Mouse (Mus musculus) layer of hippocampus, adult 9-10 months (tissue): ENCODE measurements around the gene 1700025C18Rik.
A peak's percentile ranks its signal among the peaks of the same experiment; 100 is the strongest.

ENCODE experiments used
- DNase-seq: peaks from one replicate; pipeline ENCODE4 v3.0.0; 2022; ENCODE audit warnings: low spot score

1700025C18Rik gene

DNA sequence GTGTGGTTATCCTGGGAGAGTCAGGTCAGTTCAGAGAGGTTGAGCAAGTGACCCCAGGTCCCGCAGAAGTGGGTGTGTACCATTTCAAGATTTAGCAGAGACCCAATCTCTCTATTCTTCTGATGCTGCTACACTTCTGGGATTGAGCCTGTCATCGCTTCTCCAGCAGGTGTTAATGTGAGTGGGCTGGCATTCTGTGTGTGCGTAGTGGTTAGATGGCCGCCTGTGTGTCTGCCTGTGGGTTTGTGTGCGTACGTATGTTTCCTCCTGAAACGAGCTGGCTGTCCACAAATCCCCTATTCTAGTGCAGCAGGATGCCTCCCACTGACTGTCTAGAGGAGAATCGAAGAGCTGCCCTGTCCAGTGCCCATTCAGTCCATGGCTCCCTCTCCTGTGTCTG is 12.5 kb downstream of the 1700025C18Rik start:
- no peak for DNase-seq

DNA sequence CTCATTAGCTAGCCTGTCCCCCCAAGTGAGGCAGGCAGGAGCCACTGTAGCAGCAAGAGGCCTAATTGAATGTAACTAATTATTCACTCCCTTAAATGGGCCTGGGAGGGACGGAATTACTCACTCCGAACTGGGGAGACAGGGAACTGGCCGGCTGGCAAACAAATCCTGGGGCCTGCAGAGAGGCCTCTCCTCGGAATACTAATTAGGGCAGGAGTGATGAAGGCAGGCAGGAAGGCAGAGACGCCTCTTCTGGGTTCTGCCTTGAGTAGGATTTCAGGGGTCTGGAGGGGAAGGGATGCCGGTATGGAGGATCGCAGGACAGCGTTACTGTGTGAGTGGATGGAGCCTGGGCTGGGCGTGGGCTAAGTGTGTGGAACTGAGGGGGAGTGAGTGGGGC is 13.5 kb downstream of the 1700025C18Rik start:
- DNase-seq = no peak

DNA sequence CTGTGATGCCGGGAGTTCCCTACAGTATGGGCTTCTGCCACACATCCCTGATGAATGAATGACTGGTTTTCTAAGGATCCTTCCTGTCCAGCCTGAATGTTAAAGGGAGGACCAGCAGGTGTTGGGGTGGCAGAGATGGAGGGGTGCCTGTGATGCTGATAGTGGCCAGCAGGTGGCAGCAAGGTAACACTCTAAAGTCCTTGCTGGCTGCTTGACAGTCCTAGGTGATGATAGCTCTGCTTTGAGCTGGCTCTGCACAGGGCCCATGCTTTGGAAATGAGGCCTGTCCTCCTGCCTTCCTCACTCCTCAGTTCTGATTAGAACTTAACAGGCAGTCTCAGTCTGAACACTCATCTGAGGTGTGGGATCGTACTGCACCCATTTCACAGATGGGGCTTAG is 15.6 kb downstream of the 1700025C18Rik start:
- DNase-seq = peak; percentile 87

DNA sequence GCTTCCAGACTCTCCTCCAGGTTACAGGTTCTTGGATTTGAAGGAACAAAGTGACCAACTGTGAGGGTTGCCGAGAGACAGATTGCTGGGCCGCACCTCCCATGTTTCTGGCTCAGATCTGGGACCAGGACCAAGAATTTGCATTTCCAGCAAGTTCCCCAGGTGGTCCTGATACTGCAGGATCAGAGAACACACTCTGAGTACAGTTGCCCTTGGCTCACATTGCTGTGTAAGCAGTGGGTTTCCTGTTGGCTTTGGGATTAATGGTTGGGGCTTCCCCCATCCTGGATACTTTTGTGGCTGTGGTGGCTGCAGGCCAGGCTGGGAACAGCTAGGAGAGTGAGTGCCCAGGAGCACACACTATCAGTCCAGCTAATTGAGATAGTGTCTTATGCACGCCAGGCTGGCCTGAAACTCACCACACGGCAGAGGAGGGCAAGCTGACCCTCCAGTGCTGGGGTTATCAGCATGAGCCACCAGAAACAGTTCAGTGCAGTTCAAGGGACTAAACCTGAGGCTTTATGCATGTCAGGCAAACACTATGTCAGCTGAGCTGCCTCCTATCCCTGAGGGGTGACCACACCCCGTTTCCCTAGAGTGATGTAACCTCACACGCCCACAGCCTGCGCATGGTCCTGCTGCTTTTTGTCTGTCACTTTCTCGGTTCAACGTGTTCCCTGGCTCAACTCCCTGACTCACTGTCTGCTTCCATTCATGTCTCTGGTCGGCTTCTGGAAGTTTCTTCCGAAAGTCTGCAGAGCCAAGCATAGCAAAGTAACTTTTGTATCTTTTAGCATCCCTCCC is 16.3 kb downstream of the 1700025C18Rik start:
- DNase-seq = no peak

DNA sequence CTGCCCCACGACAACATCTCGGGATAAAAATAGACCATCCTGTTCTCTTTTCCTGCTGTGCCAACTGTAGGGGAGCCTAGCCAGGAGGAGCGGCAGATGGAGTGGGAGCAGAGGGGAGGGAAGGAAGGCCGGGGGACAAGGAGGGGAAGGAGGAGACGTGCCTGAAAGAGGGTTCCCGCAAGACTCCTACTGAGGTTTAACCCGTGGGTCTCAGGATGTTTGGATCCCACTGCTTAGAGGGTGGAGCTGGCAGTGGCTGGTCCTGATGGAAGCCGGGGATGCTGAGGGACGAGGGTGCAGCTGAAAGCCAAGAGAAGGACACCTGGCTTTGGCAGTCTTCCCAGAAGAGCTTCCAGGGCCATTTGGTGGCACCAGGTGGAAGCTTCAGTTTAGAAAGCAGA is 17.2 kb downstream of the 1700025C18Rik start:
- DNase-seq = no peak

DNA sequence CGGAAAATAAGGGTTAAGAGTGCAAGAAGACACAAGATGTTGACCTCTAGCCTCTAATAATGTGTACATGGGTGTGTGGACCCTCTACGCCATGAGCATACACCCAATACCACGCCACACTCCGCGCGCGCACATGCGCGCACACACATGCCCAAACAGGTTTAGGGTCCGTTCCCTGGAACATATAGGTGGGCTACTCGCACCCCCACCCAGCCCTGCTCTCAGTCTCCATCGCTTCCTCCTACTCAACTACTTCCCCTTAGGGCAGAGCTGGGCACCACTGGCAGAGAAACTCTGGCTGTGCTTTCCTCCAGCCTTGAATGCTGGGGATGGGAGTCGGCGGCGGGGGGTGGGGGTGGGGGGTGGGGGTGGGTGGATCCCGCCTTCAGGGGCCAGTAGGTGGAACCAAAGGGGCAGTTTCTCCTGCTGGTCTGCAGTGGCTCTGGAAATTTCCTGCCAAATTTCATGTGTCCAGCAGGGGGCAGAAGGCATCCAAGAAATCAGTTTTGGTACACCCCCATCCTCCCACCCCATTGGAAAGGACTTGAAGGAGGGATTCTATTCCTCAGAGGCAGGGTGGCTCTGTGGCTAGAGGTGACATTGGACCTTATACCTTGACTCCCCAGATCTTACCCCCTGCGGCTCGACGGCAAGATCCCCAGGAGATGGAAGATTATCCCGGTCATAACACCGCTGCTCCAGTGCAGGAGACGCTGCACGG is 20.3 kb downstream of the 1700025C18Rik start:
- DNase-seq = peak; percentile 42

DNA sequence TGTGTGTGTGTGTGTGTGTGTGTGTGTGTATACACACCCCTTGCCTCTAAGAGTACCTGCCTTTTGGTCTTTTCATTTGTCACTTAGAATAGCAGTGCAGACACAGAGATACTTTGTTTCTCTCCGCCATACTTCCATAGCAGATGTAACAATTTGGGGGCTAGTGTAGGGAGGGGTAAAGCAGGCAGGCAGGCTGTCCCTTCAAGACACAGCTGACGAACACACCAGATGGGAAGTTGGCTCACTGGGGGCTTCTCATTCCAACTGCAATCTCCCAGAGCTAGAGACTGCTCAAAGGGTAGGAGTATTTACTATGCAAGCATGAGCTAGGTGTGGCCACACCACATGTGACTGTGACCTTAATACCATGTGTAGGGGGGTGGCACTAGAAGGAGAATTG is 21.7 kb downstream of the 1700025C18Rik start:
- DNase-seq = no peak

DNA sequence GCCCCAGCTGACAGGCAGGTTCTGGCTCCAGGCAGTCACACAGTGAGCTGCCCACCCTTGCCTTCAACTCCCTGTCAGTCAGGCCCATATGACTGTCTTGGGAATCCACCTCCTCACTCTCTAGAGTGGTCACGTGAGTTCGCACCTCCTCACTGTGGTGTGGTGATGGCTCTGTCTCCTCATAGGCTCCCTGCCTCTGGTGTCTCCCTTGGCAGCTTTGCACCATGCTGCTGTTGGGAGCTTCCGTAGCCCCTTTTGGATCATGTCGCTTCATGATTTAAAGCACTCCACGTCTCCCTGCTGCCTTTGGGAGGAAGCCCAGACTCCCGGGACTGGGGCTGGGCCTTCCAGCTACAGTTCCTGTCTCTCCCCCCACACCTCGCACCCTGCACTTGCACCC is 26.1 kb downstream of the 1700025C18Rik start:
- DNase-seq = no peak

DNA sequence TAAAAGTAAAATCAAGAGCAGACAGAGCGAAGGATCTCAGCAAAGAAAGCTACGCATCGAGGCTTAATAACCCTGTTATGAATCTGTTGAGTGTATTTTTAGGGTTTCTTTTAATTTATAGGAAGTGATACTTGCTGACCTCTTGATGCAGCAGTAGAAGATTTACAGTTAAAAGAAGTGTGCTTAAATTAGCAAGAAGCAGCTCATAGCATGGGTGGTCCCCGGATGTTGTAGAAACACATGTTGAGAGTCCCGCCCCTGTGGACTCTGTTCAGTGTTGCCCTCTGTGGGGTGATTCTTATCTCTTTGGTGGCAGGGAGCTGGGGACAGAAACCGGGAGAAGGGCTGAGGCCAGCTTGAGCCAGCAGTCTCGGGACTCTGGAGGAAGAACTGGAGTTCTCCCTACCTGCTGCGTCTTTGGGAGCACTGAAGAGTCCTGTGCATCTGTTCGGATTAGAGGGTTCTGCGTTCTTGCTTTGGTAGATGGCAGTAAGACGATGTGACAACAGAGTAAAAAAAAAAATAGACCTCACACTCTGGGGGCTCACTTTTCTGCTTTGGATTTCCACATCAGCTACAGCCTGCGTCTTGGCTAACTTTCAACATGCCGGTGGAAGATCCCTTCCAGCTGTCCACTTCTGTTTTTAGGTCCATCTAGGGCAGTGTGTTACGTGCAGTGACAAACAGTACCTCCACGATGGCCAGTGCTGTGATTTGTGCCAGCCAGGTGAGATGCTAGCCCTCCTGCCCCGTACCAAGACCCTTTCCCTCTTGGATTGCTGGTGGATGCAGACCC is 28.7 kb downstream of the 1700025C18Rik start:
- DNase-seq = no peak

DNA sequence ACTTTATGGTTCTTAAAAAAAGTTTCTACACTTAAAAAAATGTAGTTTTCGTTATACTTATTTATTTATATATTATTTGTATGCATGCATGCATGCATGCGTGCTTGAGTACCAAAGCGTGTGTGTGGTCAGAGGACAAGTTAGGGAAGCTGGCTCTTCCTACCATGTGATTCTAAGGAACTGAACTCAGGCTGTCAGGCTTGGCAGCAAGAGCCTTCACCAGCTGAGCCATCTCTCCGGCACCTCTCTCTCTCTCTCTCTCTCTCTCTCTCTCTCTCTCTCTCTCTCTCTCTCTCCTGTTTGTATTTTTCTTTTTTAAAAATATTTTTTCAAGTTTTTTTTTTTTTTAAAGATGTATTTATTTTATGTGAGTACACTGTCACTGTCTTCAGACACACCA is 30.6 kb downstream of the 1700025C18Rik start:
- no peak for DNase-seq

DNA sequence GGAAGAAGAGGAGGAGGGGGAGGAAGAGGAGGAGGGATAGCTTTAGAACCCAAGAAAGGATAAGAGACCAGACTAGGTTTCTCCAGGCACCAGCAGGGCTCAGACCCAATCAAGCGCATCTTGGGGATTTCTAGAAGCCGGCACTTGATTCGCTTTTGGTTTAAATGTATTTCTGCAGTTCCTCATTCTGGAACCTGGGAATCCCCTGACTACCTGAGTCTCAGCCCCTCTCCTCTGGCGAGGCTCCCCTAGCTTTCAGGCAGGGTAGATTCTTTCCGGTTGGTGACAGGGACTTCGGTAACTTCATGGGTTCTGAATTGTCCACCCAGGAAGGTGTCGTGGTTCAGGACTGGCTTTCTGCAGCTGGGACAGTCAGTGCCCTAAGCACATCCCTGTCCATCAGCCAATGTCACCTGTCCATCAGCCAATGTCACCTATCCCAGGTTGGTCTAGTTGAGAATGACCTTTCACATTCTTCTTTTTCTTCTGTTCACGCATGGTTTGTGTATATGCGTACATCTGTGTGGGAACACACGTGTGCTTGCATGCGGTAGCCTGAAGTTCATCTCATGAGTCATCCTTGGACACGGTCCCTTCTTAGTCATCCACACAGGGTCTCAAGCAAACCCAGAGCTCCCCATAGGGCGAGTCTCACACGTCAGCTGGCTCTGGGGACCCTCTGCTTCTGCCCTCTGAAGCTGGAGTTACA is 34.0 kb downstream of the 1700025C18Rik start:
- DNase-seq = no peak

DNA sequence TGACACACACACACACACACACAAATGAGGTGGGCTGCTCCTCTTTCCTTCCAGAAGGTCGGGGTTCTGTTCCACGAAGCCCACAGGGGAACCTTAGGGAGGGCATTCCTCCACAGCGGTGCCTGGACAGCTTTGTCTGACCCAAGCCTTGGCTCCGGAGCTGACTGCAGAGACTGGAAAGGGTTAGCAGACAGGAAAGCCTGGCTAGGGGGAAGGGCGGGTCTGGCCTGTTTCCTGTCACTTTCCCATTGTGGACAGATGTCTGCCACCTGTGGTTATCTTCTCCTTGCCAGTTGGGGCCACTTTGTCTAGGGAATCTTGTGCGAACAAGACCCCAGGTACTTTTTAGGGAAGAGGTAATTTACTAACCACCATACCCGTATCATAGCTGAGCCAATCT is 34.6 kb downstream of the 1700025C18Rik start:
- no peak for DNase-seq

DNA sequence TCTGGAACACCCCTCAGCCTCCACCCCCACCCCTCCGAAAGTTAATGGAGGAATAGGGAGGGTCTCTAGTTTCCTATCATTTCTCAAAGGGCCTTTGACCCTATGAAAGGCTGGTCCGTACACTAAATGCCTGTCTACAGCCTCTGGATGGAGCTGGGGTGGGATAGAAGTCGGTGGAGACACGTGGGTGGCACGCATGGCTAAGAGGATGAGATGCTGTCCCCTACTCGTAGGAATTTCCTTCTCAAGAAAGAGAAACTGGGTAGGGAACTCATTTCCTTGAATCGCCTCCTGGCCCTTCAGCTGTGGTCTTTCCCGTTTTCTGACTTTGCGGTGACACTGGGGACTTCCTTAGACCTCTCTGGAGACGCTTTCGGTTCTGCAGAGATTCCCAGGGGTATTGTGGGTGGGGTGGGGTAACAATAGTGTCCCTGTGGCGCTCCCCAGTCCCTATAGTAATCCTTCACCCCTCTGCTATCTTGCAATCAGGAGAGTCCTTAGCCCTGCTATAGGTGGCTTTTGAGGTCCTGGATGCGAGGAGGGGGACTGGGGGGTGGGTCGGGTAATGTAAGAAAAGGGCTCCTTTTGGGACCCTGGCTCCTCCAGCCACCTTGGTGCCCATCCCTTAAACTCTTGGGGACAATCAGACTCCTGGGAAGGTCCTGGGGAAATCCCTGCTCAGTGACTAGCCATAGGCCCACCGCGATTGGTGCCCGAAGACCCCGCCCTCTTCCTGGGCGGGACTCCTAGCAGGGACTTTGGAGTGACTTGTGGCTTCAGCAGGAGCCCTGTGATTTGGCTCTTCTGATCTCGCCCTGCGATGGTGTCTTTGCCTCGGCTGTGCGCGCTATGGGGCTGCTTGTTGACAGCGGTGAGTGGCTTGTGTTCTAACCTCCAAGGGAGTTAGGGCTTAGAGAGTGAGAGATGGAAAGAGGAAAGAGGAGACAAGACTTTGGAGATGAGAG is 35.4 kb downstream of the 1700025C18Rik start, which contains the start of gene Cd40:
Cd40 (plus strand) TSS at position 740 of the 965 bp plus-strand sequence.
- no peak for DNase-seq

DNA sequence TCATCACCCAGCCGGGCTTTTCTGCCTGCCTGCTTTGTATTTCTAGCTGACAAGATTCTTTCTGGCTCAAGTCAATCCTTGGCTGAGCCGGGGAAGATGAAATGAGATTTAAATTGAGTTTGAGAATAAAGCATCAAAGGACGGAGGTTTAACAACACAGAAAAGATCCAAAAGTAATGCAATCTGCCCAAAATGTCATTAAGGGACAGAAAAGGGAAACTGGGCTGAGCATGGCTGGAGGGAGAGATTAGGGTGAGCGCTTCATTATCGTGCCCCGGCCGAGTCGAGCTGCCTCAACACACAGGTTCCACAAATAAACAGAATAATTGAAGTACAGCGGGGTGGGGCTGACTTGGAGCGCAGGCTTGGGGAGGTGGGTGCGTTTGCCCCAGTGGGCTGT is 39.0 kb downstream of the 1700025C18Rik start:
- DNase-seq = no peak

DNA sequence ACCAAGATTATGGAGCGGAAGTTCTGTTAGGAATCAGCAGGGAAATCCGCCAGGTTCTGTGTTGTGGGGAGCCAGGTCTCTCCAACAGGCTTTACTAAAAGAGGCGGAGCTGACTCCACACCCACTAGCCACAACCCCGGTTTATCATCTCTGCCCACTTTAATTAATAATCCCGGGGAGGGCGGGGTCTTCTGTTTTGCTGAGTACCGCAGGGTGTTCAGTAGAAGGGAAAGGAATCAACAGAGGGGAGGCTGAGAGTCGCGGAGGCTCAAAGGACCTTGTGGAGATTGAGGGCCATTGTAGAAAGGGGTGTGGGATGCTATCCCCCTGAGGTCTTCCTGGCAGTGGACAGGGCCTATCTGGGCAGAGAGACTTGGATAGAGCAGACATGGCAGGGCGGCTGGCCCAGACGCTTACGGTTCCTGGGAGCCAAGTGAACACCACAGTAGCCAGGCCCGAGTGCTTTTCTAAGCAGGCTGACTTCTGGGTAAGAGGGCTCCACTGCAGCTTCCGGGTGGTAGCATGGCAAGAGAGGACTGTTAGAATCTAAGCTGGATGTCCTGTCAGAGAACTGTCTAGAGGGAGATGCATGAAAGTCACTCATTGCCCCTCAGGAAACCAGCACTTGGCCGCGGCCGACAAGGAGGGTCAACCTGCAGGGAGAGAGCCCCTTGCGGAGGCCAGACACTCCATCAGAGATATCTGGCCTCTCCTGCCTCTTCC is 39.6 kb downstream of the 1700025C18Rik start:
- no peak for DNase-seq

DNA sequence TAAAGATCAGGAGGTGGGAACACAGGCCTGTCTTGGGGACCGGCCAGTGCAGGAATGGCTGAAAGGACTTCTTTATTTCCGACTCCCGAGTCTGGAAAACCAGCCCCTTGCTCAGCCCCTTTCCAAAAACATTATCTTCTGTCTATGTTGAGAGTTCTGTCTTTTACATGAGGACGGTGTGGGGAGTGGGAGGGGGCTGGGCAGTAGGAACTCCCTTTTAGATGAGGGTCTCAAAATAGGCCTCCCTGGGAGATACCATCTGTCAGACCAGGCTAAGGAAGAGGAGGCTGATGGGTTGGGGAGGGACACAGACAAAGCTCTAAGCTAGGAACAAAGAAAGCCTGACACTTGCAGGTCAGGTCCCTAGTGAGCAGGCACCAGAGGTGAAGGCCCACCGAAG is 41.5 kb downstream of the 1700025C18Rik start:
- DNase-seq = no peak

DNA sequence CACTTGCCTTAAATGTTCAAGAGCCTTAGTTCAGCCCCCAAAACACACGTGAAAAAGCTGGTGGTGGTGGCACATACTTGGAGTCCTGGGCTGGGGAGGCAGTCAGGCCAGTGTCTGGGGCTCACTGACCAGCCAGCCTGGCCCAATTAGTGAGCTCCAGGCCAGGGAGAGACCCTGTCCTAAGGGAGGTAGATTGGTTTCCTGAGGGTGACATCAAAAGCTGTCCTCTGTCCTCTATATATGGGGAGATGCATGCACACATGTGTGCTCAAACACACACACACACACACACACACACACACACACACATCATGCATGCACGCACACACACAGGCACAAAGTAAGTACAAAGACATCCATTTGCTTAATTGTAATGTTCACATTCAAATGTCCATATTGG is 46.8 kb downstream of the 1700025C18Rik start:
- DNase-seq = no peak

DNA sequence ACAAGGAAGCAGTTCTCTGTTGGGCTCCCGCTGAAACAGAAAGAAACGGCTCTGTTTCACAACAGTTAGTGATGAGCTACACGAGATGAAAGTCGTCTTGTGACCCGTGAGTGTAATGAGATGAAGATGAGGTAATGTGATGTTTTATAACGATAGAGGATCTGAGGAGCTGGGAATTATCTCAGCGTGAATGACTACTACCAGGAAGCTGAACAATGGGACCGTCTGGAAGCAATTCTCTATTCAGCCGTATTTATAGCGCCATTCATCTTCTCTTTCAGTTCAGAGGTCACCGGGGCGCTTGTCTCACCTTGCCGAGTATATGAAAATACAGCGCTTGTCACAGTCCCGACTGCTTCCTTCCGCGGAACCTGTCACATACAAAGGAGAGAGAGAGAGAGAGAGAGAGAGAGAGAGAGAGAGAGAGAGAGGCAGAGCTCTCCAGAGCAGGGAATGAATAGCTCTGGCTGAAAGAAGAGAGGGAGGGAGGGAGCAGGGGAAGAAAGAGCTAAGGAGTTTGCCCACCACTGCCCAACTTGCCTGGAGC is 47.4 kb downstream of the 1700025C18Rik start:
- no peak for DNase-seq

DNA sequence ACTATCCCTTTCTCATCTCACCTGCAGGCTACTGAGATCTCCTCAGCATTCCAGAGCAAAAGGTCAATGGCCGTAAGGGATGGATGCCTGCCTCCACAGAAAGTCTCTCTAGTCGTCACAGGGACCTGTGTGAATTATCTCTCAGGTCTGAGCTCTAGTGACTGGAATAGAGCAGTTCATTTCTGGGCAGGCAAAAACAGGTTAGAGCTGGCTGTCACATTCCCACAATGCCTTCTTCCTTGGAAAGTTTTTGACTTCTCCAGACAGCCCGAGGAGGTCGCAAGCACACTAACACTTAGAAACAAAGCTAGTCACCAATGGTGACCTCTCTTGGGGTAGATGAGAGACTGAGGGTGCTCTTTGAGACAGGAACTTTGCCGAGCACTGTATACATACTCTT is 48.4 kb downstream of the 1700025C18Rik start:
- no peak for DNase-seq

DNA sequence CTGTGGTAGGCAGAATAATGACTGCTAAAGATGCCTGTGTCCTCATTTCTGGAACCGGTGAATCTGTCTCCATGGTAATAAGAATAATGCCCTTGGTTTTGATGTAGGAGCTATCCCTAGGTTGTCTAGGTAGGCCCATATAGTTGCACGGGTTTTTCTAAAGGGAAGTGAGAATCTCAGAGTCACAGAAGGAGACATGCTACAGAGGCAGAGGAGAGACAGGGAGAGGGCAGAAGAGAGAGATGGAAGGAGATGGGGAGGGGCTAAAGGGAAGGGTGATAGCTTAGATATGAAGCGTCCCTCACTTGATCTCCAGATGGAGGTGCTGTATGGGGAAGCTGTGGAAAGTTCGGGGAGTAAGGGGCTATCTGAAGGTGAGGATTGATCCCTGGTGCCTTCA is 53.1 kb downstream of the 1700025C18Rik start:
- DNase-seq = no peak
